Mouse (Mus musculus) cerebral cortex, adult 2 months (tissue): ENCODE results near the gene Olfr1279.

ENCODE experiments used
- WGBS: fragments of 180-500 bp; shearing (Covaris S2); methylation state at CpG from one replicate; pipeline ENCODE4 v1.1.7; 2018; 5-methylcytosine and 5-hydroxymethylcytosine counted together

The Olfr1279 gene

DNA sequence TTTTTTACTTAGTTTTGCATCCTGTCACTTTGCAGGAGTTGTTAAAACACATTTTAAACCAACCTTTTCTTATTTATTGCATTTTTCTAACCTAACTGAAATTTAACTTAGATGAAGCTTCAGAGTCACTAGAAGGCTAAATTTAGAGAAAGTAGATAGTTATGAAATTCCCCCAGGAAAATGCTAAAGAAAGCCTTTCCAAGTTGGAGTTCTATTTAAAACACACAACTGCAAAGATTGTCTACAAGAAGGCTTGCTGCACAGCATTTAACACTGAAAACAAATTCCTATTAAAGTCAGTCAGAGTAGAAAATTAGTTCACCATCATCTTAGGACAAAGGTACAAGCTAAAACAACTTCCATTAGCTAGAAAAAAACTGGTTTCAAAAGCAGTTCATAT is at the start of gene Olfr1279:
TSS of gene Olfr1279 (plus strand) at position 262 of the 400 bp plus-strand sequence.

DNA sequence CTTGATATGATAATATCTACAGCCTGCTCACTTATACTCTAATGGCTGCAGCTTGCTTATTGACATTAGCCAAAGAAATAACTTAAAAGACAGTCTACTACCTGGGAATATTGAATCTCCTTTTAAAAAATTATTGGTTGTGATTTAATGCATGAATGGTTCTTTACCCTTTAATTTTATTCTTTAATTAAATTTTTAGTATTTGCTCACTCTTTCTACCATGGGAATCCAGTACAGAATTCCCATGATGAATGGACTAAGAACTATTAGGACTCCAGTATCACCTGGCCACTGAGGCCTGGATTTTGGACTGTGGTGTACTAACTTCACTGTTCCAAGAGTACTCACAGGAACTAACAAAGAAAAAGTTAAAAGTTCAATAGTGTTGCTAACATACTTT is 46.2 kb upstream of the Olfr1279 start, which contains the start of gene Olfr1276:
TSS of gene Olfr1276 (plus strand) at position 301 of the 400 bp plus-strand sequence.

DNA sequence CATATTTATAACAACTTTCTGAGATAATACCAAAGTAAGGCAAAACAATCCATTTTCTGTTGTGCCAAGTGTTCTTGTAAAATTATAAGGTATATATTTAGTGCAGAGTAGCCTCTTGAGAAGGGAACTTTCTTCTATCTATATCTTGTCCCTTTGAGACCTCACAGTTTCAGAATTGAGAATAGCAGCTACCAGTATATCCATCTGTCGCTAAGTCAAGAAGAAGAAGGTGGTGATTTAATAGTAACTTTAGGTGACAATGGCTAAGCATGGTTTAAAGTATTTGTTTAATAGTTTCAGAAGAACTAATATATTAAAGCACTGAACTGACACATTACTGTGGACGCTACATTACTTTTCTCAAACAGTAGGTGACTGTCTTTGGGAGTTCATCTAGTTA is 26.4 kb upstream of the Olfr1279 start, which contains the start of gene Olfr1277:
TSS of gene Olfr1277 (minus strand) at position 101 of the 400 bp plus-strand sequence.
- 54% methylated on average over 2 of the region's 2 CpGs for WGBS

DNA sequence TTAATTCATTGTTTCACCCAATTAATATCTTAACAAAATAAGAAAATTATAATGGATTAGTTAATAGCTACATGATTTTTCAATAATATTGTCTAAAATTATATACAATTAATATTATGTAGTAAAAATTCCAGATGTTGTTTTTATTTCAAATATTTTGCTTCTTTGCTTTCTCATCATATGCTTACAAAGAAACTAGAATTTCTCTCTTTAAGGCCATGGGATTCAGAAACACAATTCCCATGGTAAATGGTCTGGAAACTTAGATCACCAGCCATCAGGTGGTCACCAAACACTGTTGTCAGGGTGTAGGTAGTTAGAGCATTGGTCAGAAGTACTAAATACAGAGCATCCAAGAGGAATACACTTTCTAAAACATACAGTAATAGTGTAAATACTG is 10.6 kb upstream of the Olfr1279 start, which contains the start of gene Olfr1278:
TSS of gene Olfr1278 (plus strand) at position 301 of the 400 bp plus-strand sequence.

DNA sequence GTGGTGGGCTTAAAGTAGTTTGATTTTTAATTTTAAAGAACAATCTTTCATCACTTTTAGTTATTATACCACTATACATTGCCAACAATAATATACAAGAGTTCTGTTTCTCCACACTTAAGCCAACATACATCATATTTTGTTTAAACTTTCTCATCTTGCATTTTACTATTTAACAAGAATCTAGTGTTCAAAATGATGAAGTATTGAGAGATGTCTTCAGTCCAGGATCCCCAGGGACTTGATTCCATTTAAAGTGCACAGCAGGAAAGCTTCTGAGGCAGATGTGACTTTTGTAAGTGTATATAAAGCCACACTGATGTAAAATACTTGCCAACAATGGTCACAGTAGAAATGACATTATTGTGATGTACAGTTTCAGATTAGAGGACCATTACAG is 13.3 kb downstream of the Olfr1279 start, which contains the start of gene Olfr1280:
TSS of gene Olfr1280 (plus strand) at position 301 of the 400 bp plus-strand sequence.

DNA sequence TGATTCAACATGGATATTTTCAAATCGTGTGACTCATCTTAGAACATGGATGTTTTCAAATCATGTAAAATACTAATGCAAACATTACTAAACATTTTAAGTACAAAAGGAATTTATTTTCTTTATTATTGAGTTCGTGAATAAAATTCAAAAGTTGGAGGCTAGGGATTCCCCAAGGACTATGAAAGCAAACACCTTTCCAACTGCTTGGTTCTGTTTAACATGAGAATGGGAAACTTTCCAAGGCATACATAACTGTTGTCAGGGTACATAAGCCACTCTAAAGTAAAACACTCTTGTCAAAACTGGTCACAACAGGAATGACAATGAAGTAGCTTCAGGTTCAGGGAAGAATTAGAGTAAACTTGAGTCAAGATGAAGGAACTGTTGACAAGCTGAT is 25.8 kb downstream of the Olfr1279 start, which contains the start of gene Olfr1281:
TSS of gene Olfr1281 (plus strand) at position 301 of the 400 bp plus-strand sequence.
- WGBS = 78% methylated on average over 2 of the region's 2 CpGs

DNA sequence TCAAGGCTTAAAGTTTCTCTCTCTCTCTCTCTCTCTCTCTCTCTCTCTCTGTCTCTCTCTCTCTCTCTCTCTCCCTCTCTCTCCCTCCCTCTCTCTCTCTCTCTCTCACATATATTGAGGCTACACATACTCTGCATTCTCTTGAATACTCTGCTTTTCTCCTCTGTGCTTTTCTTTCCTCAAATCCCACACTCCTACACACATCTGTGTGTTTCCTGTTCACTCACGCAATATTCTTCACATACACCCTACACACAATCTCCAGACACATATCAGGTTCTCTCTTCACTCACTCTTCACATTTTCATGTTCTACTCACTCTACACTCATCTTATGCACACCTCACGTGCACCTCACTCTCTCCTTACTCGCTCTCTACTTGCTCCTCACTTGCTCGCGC is 33.3 kb downstream of the Olfr1279 start:
- 71% methylated on average over 5 of the region's 5 CpGs for WGBS

DNA sequence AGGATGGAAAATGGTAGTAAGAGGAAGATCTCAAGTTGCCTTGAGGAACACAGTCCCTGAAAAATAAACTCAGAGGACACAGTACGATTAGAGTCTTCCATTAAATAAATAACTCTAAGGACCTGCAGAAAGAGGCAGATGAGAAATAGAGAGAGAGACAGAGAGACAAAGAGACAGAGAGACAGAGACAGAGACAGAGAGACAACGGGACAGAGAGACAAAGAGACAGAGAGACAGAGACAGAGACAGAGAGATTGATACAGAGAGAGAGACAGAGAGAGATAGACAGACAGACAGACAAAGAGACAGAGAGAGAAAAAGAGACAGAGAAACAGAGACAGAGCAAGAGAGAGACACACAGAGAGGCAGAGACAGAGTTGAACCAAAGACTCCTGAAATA is 35.5 kb downstream of the Olfr1279 start, which contains the start of gene Olfr1282:
TSS of gene Olfr1282 (minus strand) at position 101 of the 400 bp plus-strand sequence.
- 71% methylated on average over 2 of the region's 2 CpGs for WGBS
